Comparison of ENCODE assay signal across 12 mouse cellular contexts in the genomic region with DNA sequence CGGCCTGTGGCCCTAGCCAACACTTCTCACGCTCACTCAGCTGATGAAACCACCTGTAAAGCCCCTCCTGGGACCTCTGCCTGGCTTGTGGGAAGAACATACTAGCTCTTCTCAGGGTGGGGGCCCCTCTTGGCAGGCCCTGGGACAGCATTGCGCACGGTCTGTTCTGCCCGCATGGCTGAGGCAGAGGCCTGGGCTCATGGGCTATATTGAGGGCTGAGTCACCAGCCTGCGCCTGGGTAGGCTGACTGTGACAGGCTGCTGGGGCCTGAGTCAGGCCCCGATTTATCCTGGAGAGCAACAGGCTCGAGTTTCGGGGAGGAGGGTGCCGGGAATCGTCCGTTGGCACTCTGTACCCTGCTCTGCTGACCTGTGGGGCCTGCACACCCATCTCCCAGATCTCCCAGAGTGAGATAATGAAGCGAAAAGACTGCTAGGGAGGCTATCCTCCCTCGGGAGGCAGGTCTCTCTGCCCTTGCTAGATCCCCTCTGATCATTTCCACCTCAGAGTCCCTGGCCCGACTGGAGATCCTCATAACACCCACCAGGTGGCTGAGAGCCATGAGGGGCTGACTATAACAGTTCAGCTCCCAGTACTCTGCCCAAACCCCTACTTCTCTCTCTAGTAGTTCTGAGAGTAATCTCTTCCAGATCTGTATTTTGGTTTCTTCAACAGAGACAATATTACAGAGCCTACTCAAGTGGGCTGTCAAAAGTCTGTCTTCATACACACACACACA. TPM values are rescaled to one million over a fixed set of nuclear protein-coding genes. Genes with fewer than 3 reads are reported as not detected.
DNase-seq lines count a peak whose midpoint lies in the region; ATAC-seq and TF ChIP-seq lines count a peak whose summit lies in the region.
"Had no signal": no experiment of that assay in that cellular context is flagged by ENCODE, and none has a peak within 500 bp of the region (broad histone marks: within the 10 kb centered on the region; RNA-seq: fewer than 3 reads in every experiment).

No protein-coding gene starts in this region.

- H3K27ac ChIP-seq in MEL (ENCODE audit: control insufficient read depth, low read depth, low read length) = no peak overlapping the region
- no peak overlapping the region for H3K27ac ChIP-seq in midbrain, embryonic 14.5 days (replicated peaks; ENCODE audit: low read depth, low read length)

- TF ChIP-seq RAD21 in MEL (IDR thresholded peaks at IDR 0.05; ENCODE audit: low read depth, low read length) = no peak

- H3K9me3 ChIP-seq in MEL (replicated peaks; ENCODE audit: insufficient read depth, low read length) = no peaks in the 10 kb centered on the region
- H3K9me3 ChIP-seq in midbrain, embryonic 14.5 days (ENCODE audit: control insufficient read depth, low read length) = no peaks in the 10 kb centered on the region

- peaks cover 0 to 24% of the 10 kb centered on the region in 2 experiments; a peak in 3 of 4 replicates for H3K4me1 ChIP-seq in MEL (ENCODE audit: control insufficient read depth in 1 of 2, insufficient read depth in 2 of 2, low read length in 2 of 2)
- peaks cover 22% of the 10 kb centered on the region for H3K4me1 ChIP-seq in midbrain, embryonic 14.5 days (ENCODE audit: control insufficient read depth, insufficient read depth, low read length)

- DNase-seq in 3T3-L1 (ENCODE audit: low read depth, low spot score) = peak; percentile 88
- no peak for DNase-seq in MEL (ENCODE audit: low read depth, low spot score)
- peak; percentile 21 for DNase-seq in forelimb bud, embryonic 11.5 days (ENCODE audit: low read depth, low spot score)
- peak; percentile 54 to 73 for DNase-seq in heart, postnatal 10 days
- no peak for DNase-seq in frontal cortex, postnatal 36 days (ENCODE audit: low spot score in 2 of 2)
- DNase-seq in midbrain, embryonic 14.5 days = no peak
- DNase-seq: spleen, adult 18-20 months; thymus, postnatal 25 days had no signal

- H3K79me2 ChIP-seq in MEL (ENCODE audit: control insufficient read depth, insufficient read depth, low read length, poor library complexity) = no peaks in the 10 kb centered on the region

- H3K4me3 ChIP-seq in MEL (ENCODE audit: control insufficient read depth in 1 of 2, insufficient read depth in 1 of 2, low read depth in 2 of 2, low read length in 2 of 2) = no peak overlapping the region
- no peak overlapping the region for H3K4me3 ChIP-seq in midbrain, embryonic 14.5 days (replicated peaks; ENCODE audit: low read depth, low read length)

- ATAC-seq in midbrain, embryonic 14.5 days (ENCODE audit: low FRiP score, low TSS enrichment) = no peak
- no peak for ATAC-seq in monocyte, adult 5-6 weeks (replicated peaks; ENCODE audit: insufficient number of reproducible peaks, low FRiP score, low TSS enrichment, poor library complexity, severe bottlenecking)

- intact Hi-C loops in heart, postnatal 10 days (cut with DNase I) = loop anchor here (5.0 kb wide), 1 partner anchor 74 kb away; no protein-coding TSS in a partner anchor

- no peak for TF ChIP-seq EP300 in MEL (IDR thresholded peaks at IDR 0.05; ENCODE audit: low read depth in 1 of 2, low read length in 2 of 2)

- H3K27me3 ChIP-seq in MEL (ENCODE audit: control insufficient read depth in 1 of 2, insufficient read depth in 2 of 2, low read length in 2 of 2) = no peaks in the 10 kb centered on the region
- H3K27me3 ChIP-seq in midbrain, embryonic 14.5 days (ENCODE audit: control insufficient read depth, insufficient read depth, low read length) = peaks cover 37% of the 10 kb centered on the region

- WGBS in midbrain, embryonic 14.5 days = 50% methylated on average over 15 of the region's 15 CpGs

- peaks cover 0 to 3% of the 10 kb centered on the region in 2 experiments; a peak in 1 of 4 replicates for H3K36me3 ChIP-seq in MEL (ENCODE audit: control insufficient read depth in 1 of 2, insufficient read depth in 2 of 2, low read length in 2 of 2)
- no peaks in the 10 kb centered on the region for H3K36me3 ChIP-seq in midbrain, embryonic 14.5 days (ENCODE audit: control insufficient read depth, insufficient read depth, low read length)

- TF ChIP-seq POLR2A in MEL (IDR thresholded peaks at IDR 0.05; ENCODE audit: control insufficient read depth in 1 of 2, insufficient read depth in 1 of 2, low read depth in 1 of 2, low read length in 2 of 2, poor library complexity in 1 of 2) = no peak

- H3K4me2 ChIP-seq in midbrain, embryonic 14.5 days (ENCODE audit: low read length) = no peak overlapping the region

- no peak for TF ChIP-seq CTCF in MEL (IDR thresholded peaks at IDR 0.05 in 2 of 3, conservative IDR thresholded peaks at IDR 0.05 in 1 of 3; ENCODE audit: control insufficient read depth in 1 of 3, insufficient read depth in 1 of 3, low read depth in 2 of 3, low read length in 3 of 3, poor library complexity in 1 of 3, severe bottlenecking in 1 of 3)

- H3K9ac ChIP-seq in MEL (ENCODE audit: control insufficient read depth, low read depth, low read length, poor library complexity, severe bottlenecking) = peak overlapping the region; percentile 10; the same call in 1 of the 2 replicates
- H3K9ac ChIP-seq in midbrain, embryonic 14.5 days (replicated peaks; ENCODE audit: low read length) = no peak overlapping the region

TF ChIP-seq in MEL, 35 proteins besides CTCF, POLR2A, EP300 and RAD21:
- TF ChIP-seq GATA1 (IDR thresholded peaks at IDR 0.05; ENCODE audit: low read depth, low read length) = no peak
- TF ChIP-seq ZMIZ1 (IDR thresholded peaks at IDR 0.05; ENCODE audit: low read depth, low read length) = no peak
- no peak for TF ChIP-seq POLR2AphosphoS2 (IDR thresholded peaks at IDR 0.05; ENCODE audit: low read length)
- no peak for TF ChIP-seq ZC3H11A (IDR thresholded peaks at IDR 0.05; ENCODE audit: low read depth, low read length)
- no peak for TF ChIP-seq MAFK (IDR thresholded peaks at IDR 0.05; ENCODE audit: borderline replicate concordance, low read depth, low read length)
- TF ChIP-seq TCF12 (IDR thresholded peaks at IDR 0.05; ENCODE audit: low read depth, low read length) = no peak
- no peak for TF ChIP-seq NELFE (IDR thresholded peaks at IDR 0.05; ENCODE audit: low read depth, low read length)
- TF ChIP-seq MAX (IDR thresholded peaks at IDR 0.05; ENCODE audit: low read length) = no peak
- no peak for TF ChIP-seq SIN3A (IDR thresholded peaks at IDR 0.05; ENCODE audit: low read length)
TF ChIP-seq in MEL: peak in this region for 0.

RNA-seq across cellular contexts. Expression of a gene that starts 2.2 kb away (rescaled TPM):
- total RNA-seq in MEL (2012; rRNA removed) = 0.26 and 0.27 TPM in 2 replicates
- polyA plus RNA-seq in MEL (2012; ENCODE audit: insufficient read depth in 1 of 2, insufficient read length in 2 of 2, low read depth in 1 of 2, low replicate concordance in 2 of 2, missing spikeins in 1 of 2) = under 1 TPM in 1 of 2 experiments, not detected in 1; 0.31 TPM
- total RNA-seq in heart, postnatal 10 days (2021) = 100 to 1,000 TPM; 214 to 246 TPM
- 1.6 and 4.0 TPM in 2 replicates for polyA plus RNA-seq in midbrain, embryonic 14.5 days (2014; fragmentation: Nextera tagmentation; extraction: Ambion mirVana)
- total RNA-seq in monocyte, adult 5-6 weeks (2017) = not detected in 3 replicates
- total RNA-seq: neutrophil, adult 5-6 weeks had no signal

RNA-seq across cellular contexts. Expression of a gene that starts 34.7 kb away (rescaled TPM):
- total RNA-seq in MEL (2012; rRNA removed) = not detected in 2 replicates
- under 1 TPM in 1 of 2 experiments, not detected in 1; 0.22 TPM for polyA plus RNA-seq in MEL (2012; ENCODE audit: insufficient read depth in 1 of 2, insufficient read length in 2 of 2, low read depth in 1 of 2, low replicate concordance in 2 of 2, missing spikeins in 1 of 2)
- 1 to 10 TPM; 6.1 to 7.9 TPM for total RNA-seq in heart, postnatal 10 days (2021)
- 30.6 and 33.5 TPM in 2 replicates for polyA plus RNA-seq in midbrain, embryonic 14.5 days (2014; fragmentation: Nextera tagmentation; extraction: Ambion mirVana)
- total RNA-seq in monocyte, adult 5-6 weeks (2017) = 0.49 to 0.96 TPM (median 0.67 TPM) in 3 replicates
- total RNA-seq: neutrophil, adult 5-6 weeks had no signal

RNA-seq across cellular contexts. Expression of a gene that starts 36.7 kb away (rescaled TPM):
- total RNA-seq in MEL (2012; rRNA removed) = 289 and 312 TPM in 2 replicates
- 100 to 1,000 TPM in 1 of 2 experiments, not detected in 1; 349 TPM for polyA plus RNA-seq in MEL (2012; ENCODE audit: insufficient read depth in 1 of 2, insufficient read length in 2 of 2, low read depth in 1 of 2, low replicate concordance in 2 of 2, missing spikeins in 1 of 2)
- total RNA-seq in heart, postnatal 10 days (2021) = 100 to 1,000 TPM; 118 to 124 TPM
- polyA plus RNA-seq in midbrain, embryonic 14.5 days (2014; fragmentation: Nextera tagmentation; extraction: Ambion mirVana) = 318 and 408 TPM in 2 replicates
- 216 to 361 TPM (median 337 TPM) in 3 replicates for total RNA-seq in monocyte, adult 5-6 weeks (2017)

RNA-seq across cellular contexts. Expression of a gene that starts 40.4 kb away (rescaled TPM):
- total RNA-seq in MEL (2012; rRNA removed) = not detected in 2 replicates
- under 1 TPM in 1 of 2 experiments, not detected in 1; 0.13 TPM for polyA plus RNA-seq in MEL (2012; ENCODE audit: insufficient read depth in 1 of 2, insufficient read length in 2 of 2, low read depth in 1 of 2, low replicate concordance in 2 of 2, missing spikeins in 1 of 2)
- not detected for total RNA-seq in heart, postnatal 10 days (2021)
- polyA plus RNA-seq in midbrain, embryonic 14.5 days (2014; fragmentation: Nextera tagmentation; extraction: Ambion mirVana) = 0.84 TPM in 1 of 2 replicates, not detected in the other
- 0.78 TPM in 1 of 3 replicates, not detected in the others for total RNA-seq in monocyte, adult 5-6 weeks (2017)
- total RNA-seq: heart, postnatal 36 days had no signal
- polyA plus RNA-seq: kidney, embryonic 14.5 days had no signal

RNA-seq across cellular contexts. Expression of a gene that starts 42.6 kb away (rescaled TPM):
- total RNA-seq in MEL (2012; rRNA removed) = 0.23 TPM in 1 of 2 replicates, not detected in the other
- polyA plus RNA-seq in MEL (2012; ENCODE audit: insufficient read depth in 1 of 2, insufficient read length in 2 of 2, low read depth in 1 of 2, low replicate concordance in 2 of 2, missing spikeins in 1 of 2) = under 1 TPM in 1 of 2 experiments, not detected in 1; 0.04 TPM
- total RNA-seq in heart, postnatal 10 days (2021) = not detected
- polyA plus RNA-seq in midbrain, embryonic 14.5 days (2014; fragmentation: Nextera tagmentation; extraction: Ambion mirVana) = 0.31 and 0.36 TPM in 2 replicates
- total RNA-seq in monocyte, adult 5-6 weeks (2017) = not detected in 3 replicates
- total RNA-seq: neutrophil, adult 5-6 weeks had no signal

Comparison
In these comparisons a context has a peak if more than half of its experiments do, and no peak if none do; other contexts are left out.
1. DNase-seq: peak in 3T3-L1 (single experiment), forelimb bud, embryonic 11.5 days (single experiment) and heart, postnatal 10 days (2 of 2); none in MEL (single experiment), frontal cortex, postnatal 36 days (0 of 2) and midbrain, embryonic 14.5 days (single experiment).
2. RNA of a gene that starts 2.2 kb away (total RNA-seq): 214 to 246 TPM in heart, postnatal 10 days; 0.26 to 0.27 TPM in MEL and not detected in monocyte, adult 5-6 weeks; every median in the first group is over 100 times any median in the second.